Mouse (Mus musculus): Measurements from ENCODE around the gene Cfap69. TPM values are rescaled to one million over a fixed set of nuclear protein-coding genes. Genes with fewer than 3 reads are reported as not detected.

The Cfap69 gene
- total RNA-seq, 2 experiments from 2014 or later, result 13.8 to 19.6 TPM

- DNase-seq (ENCODE audit: extremely low spot score in 1 of 2, low spot score in 1 of 2), result no peak
Observed at GRCm38 (mm10) chr5:5663057-5663456, 982 bp downstream of the Cfap69 start.

DNA sequence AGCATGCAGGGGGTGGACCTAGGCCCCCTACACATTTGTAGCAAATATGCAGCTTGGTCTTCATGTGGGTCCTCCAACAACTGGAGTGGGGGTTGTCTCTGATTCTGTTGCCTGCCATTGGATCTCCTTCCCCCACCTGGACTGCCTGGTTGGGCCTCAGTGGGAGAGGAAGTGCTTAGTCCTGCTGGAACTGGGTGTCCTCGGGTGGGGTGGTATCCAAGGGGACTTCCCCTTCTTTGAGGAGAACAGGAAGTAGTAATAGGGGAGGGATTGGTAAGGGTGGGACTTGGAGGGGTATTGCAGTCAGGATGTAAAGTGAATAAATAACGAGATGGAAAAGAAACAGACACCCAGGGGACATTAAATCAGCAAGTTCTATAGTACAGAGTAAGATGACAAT, 5.4 kb downstream of the Cfap69 start:
- no peak for DNase-seq (ENCODE audit: extremely low spot score in 1 of 2, low spot score in 1 of 2)

GRCm38 (mm10) chr5:5657932-5658331, 6.1 kb downstream of the Cfap69 start:
- no peak for DNase-seq (ENCODE audit: extremely low spot score in 1 of 2, low spot score in 1 of 2)

- DNase-seq (ENCODE audit: extremely low spot score in 1 of 2, low spot score in 1 of 2), result no peak
Observed at GRCm38 (mm10) chr5:5648817-5649569, 15.0 kb downstream of the Cfap69 start.

GRCm38 (mm10) chr5:5646173-5646572, 17.9 kb downstream of the Cfap69 start:
- no peak for DNase-seq (ENCODE audit: extremely low spot score in 1 of 2, low spot score in 1 of 2)

- no peak for DNase-seq (ENCODE audit: extremely low spot score in 1 of 2, low spot score in 1 of 2)
Observed at GRCm38 (mm10) chr5:5638496-5638895, 25.5 kb downstream of the Cfap69 start.

DNA sequence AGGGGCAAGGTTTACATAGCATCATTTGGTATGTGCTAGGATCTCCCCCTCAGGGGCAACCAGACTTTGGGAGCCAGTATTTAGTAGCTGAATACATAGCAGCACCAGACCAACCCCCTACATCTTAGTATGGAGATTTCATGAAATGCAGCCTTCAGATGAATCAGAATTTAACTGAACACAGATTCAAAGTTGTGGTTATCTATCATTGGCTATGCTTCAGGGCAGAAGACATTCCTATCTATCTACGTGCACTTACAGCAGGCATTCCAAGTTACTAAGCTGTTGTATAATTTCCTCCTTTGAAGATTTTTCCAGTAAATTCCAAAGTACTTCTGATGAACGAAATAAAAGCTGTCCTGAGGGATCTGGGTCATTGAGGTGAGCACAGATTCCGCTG, 38.5 kb downstream of the Cfap69 start:
- DNase-seq (ENCODE audit: extremely low spot score in 1 of 2, low spot score in 1 of 2), result no peak

DNA sequence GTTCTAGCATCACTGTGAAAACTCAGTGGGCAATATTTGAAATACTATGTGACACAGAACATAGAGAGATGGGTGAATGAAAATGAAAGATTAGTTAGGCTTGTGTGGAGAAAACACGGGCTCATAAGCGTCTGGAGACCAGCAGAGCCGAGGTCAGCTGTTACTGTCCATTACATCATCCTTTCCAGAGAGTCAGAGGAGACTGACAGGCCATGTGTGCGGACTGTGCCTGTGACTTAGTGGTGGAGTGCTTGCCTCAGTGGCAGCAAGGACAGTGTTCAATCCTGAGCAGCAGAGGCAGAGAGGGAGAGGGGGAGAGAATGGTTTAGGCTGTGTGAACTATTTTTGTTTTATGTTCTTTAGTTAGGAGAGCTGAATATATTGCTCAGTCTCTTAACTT, 45.7 kb downstream of the Cfap69 start:
- DNase-seq (ENCODE audit: extremely low spot score in 1 of 2, low spot score in 1 of 2), result no peak

GRCm38 (mm10) chr5:5610540-5610939, 53.5 kb downstream of the Cfap69 start:
- DNase-seq (ENCODE audit: extremely low spot score in 1 of 2, low spot score in 1 of 2), result no peak

DNA sequence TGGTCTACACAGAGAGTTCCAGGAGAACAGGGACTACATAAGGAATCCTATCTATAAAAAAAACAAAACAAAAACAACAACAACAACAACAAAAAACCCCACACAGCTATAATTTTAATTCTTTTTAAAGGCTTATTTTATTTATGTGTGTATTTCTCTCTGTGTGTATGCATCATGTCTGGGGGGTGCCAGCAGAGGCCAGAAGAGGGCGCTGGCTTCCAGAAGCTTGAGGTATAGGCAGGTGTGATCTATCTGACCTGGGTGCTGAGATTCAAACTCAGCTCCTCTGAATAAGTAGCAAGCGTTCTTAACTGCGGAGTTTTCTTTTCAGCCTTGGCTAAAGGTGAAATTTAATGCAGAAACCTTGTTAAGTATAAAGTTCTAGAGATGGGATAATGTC, 76.4 kb downstream of the Cfap69 start:
- no peak for DNase-seq (ENCODE audit: extremely low spot score in 1 of 2, low spot score in 1 of 2)

GRCm38 (mm10) chr5:5573749-5574317, 90.2 kb downstream of the Cfap69 start, which contains the start of gene Gm8773:
Gene Gm8773, plus strand, starts transcription at chr5:5573799.
- peak in 1 of 2 experiments; percentile 5 for DNase-seq (ENCODE audit: extremely low spot score in 1 of 2, low spot score in 1 of 2)

- no peak for DNase-seq (ENCODE audit: extremely low spot score in 1 of 2, low spot score in 1 of 2)
Observed at GRCm38 (mm10) chr5:5562435-5562834, 101.6 kb downstream of the Cfap69 start.

DNA sequence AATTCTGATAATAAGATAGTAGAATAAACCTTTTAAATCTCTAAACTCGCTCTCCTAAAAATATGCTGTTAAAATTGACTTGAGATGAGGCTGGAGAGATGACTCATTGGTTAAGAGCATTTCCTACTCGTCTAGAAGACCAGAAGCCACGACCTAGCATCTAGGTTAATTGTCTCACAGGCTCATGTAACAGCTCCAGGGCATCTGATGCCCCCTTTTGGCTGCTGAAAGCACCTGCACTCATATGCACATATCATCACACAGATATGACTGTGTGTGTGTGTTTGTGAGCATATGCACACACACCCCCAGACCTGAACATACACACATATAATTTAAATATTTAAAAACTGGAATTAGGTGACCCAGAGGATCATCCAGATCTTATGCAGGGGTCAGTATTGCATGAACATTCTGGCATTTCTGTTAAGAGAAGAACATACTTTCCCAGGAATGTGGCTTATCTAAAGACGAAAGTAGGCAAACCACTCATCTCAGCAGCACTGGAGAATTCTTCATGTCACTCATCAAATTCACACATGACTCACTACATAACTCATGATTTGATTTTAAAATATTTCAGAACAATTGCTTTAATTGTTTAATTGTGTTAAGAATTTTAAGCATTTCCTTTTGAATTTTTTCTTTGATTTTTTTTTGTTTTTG, 102.9 kb downstream of the Cfap69 start:
- DNase-seq (ENCODE audit: extremely low spot score in 1 of 2, low spot score in 1 of 2), result no peak

- DNase-seq (ENCODE audit: extremely low spot score in 1 of 2, low spot score in 1 of 2), result no peak
Observed at GRCm38 (mm10) chr5:5559798-5560197, 104.2 kb downstream of the Cfap69 start.

DNA sequence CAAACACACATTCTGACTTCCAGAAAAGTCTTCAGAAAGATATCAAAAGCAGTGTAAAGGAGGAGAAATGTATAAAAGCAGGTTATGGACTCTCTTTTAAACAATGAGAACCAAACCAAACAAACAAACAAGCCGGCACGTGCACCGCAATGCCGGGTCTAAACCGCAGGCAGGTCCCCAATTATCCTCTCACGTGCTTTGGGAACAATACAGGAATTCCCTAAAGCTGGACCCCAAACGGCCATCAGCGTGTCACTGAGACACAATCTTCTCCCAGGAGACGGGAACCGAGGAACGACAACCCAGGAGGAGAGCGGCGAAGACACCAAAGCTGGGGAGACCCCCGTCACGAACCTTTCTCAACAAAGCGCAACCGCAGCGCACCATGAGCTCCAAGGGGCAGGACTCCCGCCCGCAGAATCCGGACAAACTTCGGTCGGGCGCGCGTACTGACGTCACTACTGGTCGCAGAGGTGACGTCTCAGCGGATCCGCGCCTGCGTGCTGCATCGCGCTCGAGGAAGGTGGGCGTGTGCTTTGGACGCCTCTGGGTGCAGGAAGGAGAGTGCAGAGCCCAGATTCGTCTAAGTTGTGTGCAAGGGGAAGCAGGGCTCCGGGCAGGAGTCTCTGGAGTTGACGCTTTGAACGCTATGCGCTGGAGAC, 104.8 kb downstream of the Cfap69 start, which contains the start of gene Gtpbp10:
Gene Gtpbp10 (minus strand): TSS at position 460 of the 662 bp plus-strand sequence.
- peak; percentile 92 to 96 for DNase-seq (ENCODE audit: extremely low spot score in 1 of 2, low spot score in 1 of 2)

DNA sequence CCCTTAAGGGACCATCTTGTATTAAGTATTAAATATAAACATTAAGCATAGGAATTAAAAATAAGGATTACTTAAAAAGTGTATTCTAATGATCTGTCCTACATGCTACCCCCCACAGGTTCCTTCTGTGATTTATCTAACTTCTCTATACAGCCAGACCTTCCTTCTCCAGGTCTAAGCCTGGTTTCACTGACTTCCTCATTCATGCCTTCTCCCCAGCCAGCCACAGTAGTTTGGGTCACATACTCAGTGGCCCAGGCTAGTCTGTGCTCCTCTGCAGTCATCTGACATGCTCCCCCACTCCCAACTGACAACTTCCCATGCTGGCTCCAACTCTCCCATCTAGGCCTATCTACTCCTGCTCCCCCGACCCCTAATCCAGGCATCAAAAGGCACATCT, 112.9 kb downstream of the Cfap69 start:
- no peak for DNase-seq (ENCODE audit: extremely low spot score in 1 of 2, low spot score in 1 of 2)

GRCm38 (mm10) chr5:5540385-5540784, 123.7 kb downstream of the Cfap69 start:
- DNase-seq (ENCODE audit: extremely low spot score in 1 of 2, low spot score in 1 of 2), result no peak

DNA sequence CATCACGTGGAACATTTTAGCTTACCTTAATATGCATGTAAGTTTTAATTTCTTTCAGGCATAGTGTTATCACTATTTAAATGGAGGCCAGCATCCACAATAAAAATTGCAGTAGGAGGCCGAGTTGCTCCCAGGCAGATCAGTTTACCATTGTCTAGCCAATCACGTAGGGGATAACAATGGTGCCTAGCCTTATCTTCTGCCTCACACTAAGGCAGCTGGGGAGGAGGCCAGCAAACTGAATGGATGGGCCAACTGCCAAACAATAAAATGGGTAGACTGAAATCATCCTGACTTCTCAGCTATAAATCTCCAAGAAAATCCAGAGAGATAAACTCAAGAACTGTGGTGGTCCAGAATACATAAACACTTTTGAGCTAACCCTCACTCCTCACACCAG, 124.3 kb downstream of the Cfap69 start:
- no peak for DNase-seq (ENCODE audit: extremely low spot score in 1 of 2, low spot score in 1 of 2)

DNA sequence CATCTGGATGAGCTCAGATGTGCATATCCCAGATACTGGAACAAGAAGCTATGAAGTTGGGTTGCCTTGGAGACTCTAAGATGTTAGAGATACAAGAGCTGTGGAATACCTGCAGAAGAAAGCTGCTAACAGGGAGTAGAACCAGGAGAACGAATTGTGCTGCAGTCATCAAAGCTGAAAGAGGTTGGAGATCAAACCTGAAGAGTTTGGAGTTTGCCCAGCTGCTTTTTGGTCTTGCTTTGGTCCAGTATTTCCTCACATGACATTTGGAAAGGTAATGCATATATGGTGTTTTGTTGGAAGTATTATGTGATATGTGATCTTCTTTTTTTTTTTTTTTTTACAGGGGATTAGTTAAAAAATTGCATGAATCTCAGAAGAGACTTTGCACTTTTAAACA, 127.9 kb downstream of the Cfap69 start:
- no peak for DNase-seq (ENCODE audit: extremely low spot score in 1 of 2, low spot score in 1 of 2)

DNA sequence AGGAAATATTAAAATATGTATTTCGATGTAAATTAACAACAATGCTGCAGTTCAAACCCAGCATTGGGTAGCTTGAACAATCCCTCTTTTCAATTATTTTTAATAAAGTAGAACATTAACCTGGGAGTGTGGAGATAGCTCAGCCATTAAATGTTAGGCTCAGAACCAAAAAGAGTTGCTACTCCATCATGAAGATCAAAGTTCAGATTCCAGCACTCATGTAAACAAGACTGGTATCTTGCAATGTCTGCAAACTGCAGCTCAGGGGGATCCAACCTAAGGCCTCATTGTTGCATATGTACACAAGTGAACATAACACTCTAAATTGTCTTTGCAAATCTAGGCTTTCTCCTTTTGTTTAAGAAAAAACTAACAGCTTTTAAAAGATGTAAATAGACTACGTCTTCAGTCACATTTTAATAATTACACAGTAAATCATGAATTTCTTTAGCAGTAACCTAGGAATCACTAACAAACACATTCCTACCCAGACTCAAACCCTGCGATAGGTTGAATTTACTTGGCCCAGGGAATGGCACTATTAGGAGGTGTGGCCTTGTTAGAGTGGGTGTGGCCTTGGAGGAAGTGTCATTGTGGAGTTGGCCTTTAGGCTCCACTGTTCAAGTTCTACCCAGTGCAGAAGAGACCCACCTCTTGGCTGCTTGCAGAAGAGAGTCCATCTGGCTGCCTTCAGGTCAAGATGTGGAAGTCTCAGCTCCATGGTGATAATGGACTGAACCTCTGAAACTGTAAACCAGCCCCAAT, 130.2 kb downstream of the Cfap69 start:
- DNase-seq (ENCODE audit: extremely low spot score in 1 of 2, low spot score in 1 of 2), result no peak

Measured in layer of hippocampus, postnatal 25 days (tissue).